Mouse (Mus musculus) C2C12 (cell line): ENCODE data around the gene Pla2g6.

Source experiments
- CTCF ChIP-seq: IDR thresholded peaks from one replicate; pipeline ENCODE4 v1.5.1; 2011; ENCODE audit not compliant: control insufficient read depth, insufficient read depth, insufficient read length
- MYOG ChIP-seq: IDR thresholded peaks from one replicate; pipeline ENCODE4 v1.6.1; 2011; ENCODE audit not compliant: control insufficient read depth, insufficient read length; ENCODE audit errors: extremely low read depth
- USF1 ChIP-seq: IDR thresholded peaks from one replicate; pipeline ENCODE4 v1.6.1; 2011; ENCODE audit warnings: low read depth, mild to moderate bottlenecking, control low read depth, moderate library complexity

GRCm38 (mm10) chr15:79357974-79358690 lies 29.9 kb upstream of the Pla2g6 start:
- no peak for TF ChIP-seq CTCF
- TF ChIP-seq USF1 = no peak
- TF ChIP-seq MYOG = no peak
